Mouse (Mus musculus): ENCODE measurements at regions not wholly inside any gene's neighbourhood (a gene's known extent, or its start where the extent isn't known, plus 50 kb on each side); places are given as distances from the start of the nearest gene placed in this dataset.
"Not testable (repeated sequence)": the region's sequence is repeated elsewhere in the genome, so short reads cannot be mapped to it uniquely, and the experiment has no call there.

- in situ Hi-C loops (cut with MboI, MseI), result no loop called here
Measured at GRCm38 (mm10) chr13:57055409-57056195, 159.8 kb upstream of the Trpc7 start.

- in situ Hi-C loops (cut with MboI, MseI), result no loop called here
Measured at GRCm38 (mm10) chr13:57053361-57053760, 157.6 kb upstream of the Trpc7 start.

GRCm38 (mm10) chr13:57046130-57046529, 150.3 kb upstream of the Trpc7 start:
- in situ Hi-C loops (cut with MboI, MseI), result not testable (repeated sequence)

GRCm38 (mm10) chr13:57044455-57044854, 148.7 kb upstream of the Trpc7 start:
- in situ Hi-C loops (cut with MboI, MseI), result no loop called here

- in situ Hi-C loops (cut with MboI, MseI), result no loop called here
Measured at GRCm38 (mm10) chr13:57043316-57043974, 147.7 kb upstream of the Trpc7 start.

DNA sequence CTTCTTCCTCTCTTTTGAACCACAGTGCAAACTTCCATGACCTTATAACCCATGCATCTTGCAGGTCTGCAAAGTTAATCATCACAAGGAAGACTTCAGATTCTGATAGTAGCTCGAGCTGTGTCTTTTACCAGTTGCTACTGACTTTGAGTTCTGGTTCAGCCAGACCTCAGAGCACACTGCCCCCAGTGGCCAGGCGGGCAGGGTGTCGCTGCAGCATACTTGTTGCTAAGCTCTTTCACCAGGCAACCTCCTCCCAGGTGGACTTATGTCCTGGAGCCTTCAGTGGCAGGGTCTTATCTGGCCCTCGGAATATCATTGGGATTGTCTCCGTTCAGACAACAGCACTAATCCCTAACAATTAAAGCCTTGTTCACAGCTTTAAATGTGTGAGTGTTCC, 146.7 kb upstream of the Trpc7 start:
- in situ Hi-C loops (cut with MboI, MseI), result no loop called here

- in situ Hi-C loops (cut with MboI, MseI), result no loop called here
Measured at GRCm38 (mm10) chr13:57032871-57033270, 137.1 kb upstream of the Trpc7 start.

GRCm38 (mm10) chr13:57017553-57018341, 122.0 kb upstream of the Trpc7 start:
- in situ Hi-C loops (cut with MboI, MseI), result no loop called here

GRCm38 (mm10) chr13:57016465-57017272, 120.9 kb upstream of the Trpc7 start:
- in situ Hi-C loops (cut with MboI, MseI), result no loop called here

DNA sequence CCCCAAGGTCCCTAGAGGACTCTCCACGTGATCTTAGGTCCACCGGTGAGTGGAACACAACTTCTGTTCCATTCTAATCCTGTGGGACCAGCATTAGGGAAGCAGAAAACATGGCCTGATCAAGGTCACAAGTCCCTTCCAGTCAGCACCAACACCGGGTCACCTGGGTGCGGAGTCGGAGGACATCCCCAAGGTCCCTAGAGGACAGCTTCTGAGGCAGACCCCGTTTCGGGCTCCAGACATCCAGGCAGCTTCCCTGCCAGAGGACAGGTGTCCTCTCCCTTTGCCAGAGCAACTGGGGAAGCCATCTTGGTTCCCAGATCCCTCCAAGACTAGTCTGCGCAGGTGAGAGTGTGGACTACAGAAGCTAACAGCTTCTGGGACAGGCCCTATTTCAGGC, 111.4 kb upstream of the Trpc7 start:
- in situ Hi-C loops (cut with MboI, MseI), result not testable (repeated sequence)

- in situ Hi-C loops (cut with MboI, MseI), result no loop called here
Measured at GRCm38 (mm10) chr13:57003565-57004132, 107.9 kb upstream of the Trpc7 start.

DNA sequence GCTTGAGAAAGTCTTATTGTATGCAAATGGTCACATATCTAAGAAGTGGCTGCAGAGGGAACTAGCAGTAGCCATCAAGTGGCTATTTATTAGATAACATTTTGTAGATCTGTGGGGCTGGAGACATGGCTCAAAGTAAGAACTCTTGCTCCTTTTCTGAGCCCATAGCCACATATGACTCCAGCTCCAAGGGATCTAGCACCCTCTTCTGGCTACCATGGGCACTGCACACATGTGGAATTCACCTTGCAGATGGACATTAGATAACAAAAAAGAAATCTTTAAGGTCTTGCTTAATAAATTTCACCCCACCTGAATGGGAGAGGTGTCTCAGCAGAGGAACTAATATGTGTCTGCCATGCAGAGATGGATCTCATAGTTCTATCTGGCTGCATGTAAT, 96.2 kb upstream of the Trpc7 start:
- in situ Hi-C loops (cut with MboI, MseI), result no loop called here

- in situ Hi-C loops (cut with MboI, MseI), result no loop called here
Measured at GRCm38 (mm10) chr13:56974063-56974462, 78.3 kb upstream of the Trpc7 start.

GRCm38 (mm10) chr13:56955358-56955757, 59.6 kb upstream of the Trpc7 start:
- in situ Hi-C loops (cut with MboI, MseI), result no loop called here

GRCm38 (mm10) chr13:56948086-56948485, 52.3 kb upstream of the Trpc7 start:
- in situ Hi-C loops (cut with MboI, MseI), result no loop called here

GRCm38 (mm10) chr13:56947266-56947665, 51.5 kb upstream of the Trpc7 start:
- in situ Hi-C loops (cut with MboI, MseI), result no loop called here
